Mouse (Mus musculus): ENCODE data around the gene Rap1b.
A peak's percentile ranks its signal among the peaks of the same experiment; 100 is the strongest.

Rap1b gene

GRCm38 (mm10) chr10:117858241-117858640 lies 12.4 kb upstream of the Rap1b start:
- DNase-seq (ENCODE audit: low spot score in 2 of 2): no peak

GRCm38 (mm10) chr10:117856001-117856720 lies 10.3 kb upstream of the Rap1b start:
- no peak for DNase-seq (ENCODE audit: low spot score in 2 of 2)

- no peak for DNase-seq (ENCODE audit: low spot score in 2 of 2)
Measured at GRCm38 (mm10) chr10:117852648-117853192, 6.9 kb upstream of the Rap1b start.

- no peak for DNase-seq (ENCODE audit: low spot score in 2 of 2)
Measured at GRCm38 (mm10) chr10:117848981-117849380, 3.1 kb upstream of the Rap1b start.

- DNase-seq (ENCODE audit: low spot score in 2 of 2): no peak
Measured at GRCm38 (mm10) chr10:117846796-117847195, 961 bp upstream of the Rap1b start.

GRCm38 (mm10) chr10:117846260-117846632 lies 411 bp upstream of the Rap1b start:
- DNase-seq (ENCODE audit: low spot score in 2 of 2): no peak

- DNase-seq (ENCODE audit: low spot score in 2 of 2): peak; percentile 42 to 56
Measured at GRCm38 (mm10) chr10:117844782-117845596, 846 bp downstream of the Rap1b start.

- no peak for DNase-seq (ENCODE audit: low spot score in 2 of 2)
Measured at GRCm38 (mm10) chr10:117844279-117844678, 1.6 kb downstream of the Rap1b start.

GRCm38 (mm10) chr10:117843690-117844089 lies 2.1 kb downstream of the Rap1b start:
- DNase-seq (ENCODE audit: low spot score in 2 of 2): no peak

- no peak for DNase-seq (ENCODE audit: low spot score in 2 of 2)
Measured at GRCm38 (mm10) chr10:117841765-117842164, 4.1 kb downstream of the Rap1b start.

- no peak for DNase-seq (ENCODE audit: low spot score in 2 of 2)
Measured at GRCm38 (mm10) chr10:117840431-117840995, 5.3 kb downstream of the Rap1b start.

- DNase-seq (ENCODE audit: low spot score in 2 of 2): no peak
Measured at GRCm38 (mm10) chr10:117839737-117840136, 6.1 kb downstream of the Rap1b start.

- no peak for DNase-seq (ENCODE audit: low spot score in 2 of 2)
Measured at GRCm38 (mm10) chr10:117838924-117839323, 6.9 kb downstream of the Rap1b start.

GRCm38 (mm10) chr10:117836354-117836753 lies 9.5 kb downstream of the Rap1b start:
- DNase-seq (ENCODE audit: low spot score in 2 of 2): no peak

- DNase-seq (ENCODE audit: low spot score in 2 of 2): no peak
Measured at GRCm38 (mm10) chr10:117835453-117835852, 10.4 kb downstream of the Rap1b start.

- DNase-seq (ENCODE audit: low spot score in 2 of 2): no peak
Measured at GRCm38 (mm10) chr10:117830797-117831196, 15.0 kb downstream of the Rap1b start.

GRCm38 (mm10) chr10:117829472-117830155 lies 16.2 kb downstream of the Rap1b start:
- no peak for DNase-seq (ENCODE audit: low spot score in 2 of 2)

- no peak for DNase-seq (ENCODE audit: low spot score in 2 of 2)
Measured at GRCm38 (mm10) chr10:117829022-117829421, 16.8 kb downstream of the Rap1b start.

GRCm38 (mm10) chr10:117828536-117828935 lies 17.3 kb downstream of the Rap1b start:
- no peak for DNase-seq (ENCODE audit: low spot score in 2 of 2)

- no peak for DNase-seq (ENCODE audit: low spot score in 2 of 2)
Measured at GRCm38 (mm10) chr10:117824647-117825046, 21.2 kb downstream of the Rap1b start.

GRCm38 (mm10) chr10:117824139-117824538 lies 21.7 kb downstream of the Rap1b start:
- no peak for DNase-seq (ENCODE audit: low spot score in 2 of 2)

- no peak for DNase-seq (ENCODE audit: low spot score in 2 of 2)
Measured at GRCm38 (mm10) chr10:117823321-117823720, 22.5 kb downstream of the Rap1b start.

Measured in spleen, postnatal 14 days (tissue).